Comparison of ENCODE assay signal across 11 mouse cellular contexts in the genomic region with DNA sequence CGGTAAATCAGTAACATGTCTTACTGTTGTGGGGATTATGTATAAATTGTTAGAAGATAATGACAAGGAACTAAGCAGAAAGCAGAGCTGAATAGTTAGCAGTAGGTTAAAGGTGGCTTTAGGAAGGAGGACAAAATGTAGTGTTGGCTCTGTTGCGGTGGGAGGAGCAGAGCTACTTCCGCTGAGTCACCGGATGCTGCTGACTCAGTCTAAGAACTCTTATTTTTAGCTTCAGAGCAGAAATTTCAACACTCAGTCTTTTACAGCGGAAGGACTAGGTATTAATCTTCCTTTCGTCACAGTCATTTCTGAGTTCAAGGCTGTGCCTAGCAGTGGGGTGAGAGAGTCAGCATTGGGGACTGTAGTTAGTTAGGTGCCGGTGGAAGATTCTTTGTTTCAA.
DNase-seq lines count a peak whose midpoint lies in the region; ATAC-seq and TF ChIP-seq lines count a peak whose summit lies in the region.
"Had no signal": no experiment of that assay in that cellular context is flagged by ENCODE, and none has a peak within 500 bp of the region (broad histone marks: within the 10 kb centered on the region; RNA-seq: fewer than 3 reads in every experiment).

No protein-coding gene starts in this region.

- peak overlapping the region; percentile 88 for H3K27ac ChIP-seq in liver, embryonic 12.5 days
- 0 out of 2 replicates have a peak overlapping the region, but pooled peaks have one; percentile 29 for H3K27ac ChIP-seq in stomach, embryonic 16.5 days (ENCODE audit: low read length)
- no peak overlapping the region for H3K27ac ChIP-seq in left cerebral cortex, adult 2 months
- H3K27ac ChIP-seq: limb, embryonic 15.5 days had no signal

- H3K4me3 ChIP-seq in liver, embryonic 12.5 days = no peak overlapping the region
- H3K4me3 ChIP-seq in stomach, embryonic 16.5 days (replicated peaks; ENCODE audit: low read length) = no peak overlapping the region
- no peak overlapping the region for H3K4me3 ChIP-seq in left cerebral cortex, adult 2 months
- H3K4me3 ChIP-seq: limb, embryonic 15.5 days had no signal

- H3K36me3 ChIP-seq in liver, embryonic 12.5 days = no peaks in the 10 kb centered on the region
- no peaks in the 10 kb centered on the region for H3K36me3 ChIP-seq in stomach, embryonic 16.5 days (ENCODE audit: control insufficient read depth, insufficient read depth, low read length)
- H3K36me3 ChIP-seq: limb, embryonic 15.5 days had no signal

- H3K27me3 ChIP-seq in liver, embryonic 12.5 days (replicated peaks) = no peaks in the 10 kb centered on the region
- H3K27me3 ChIP-seq in stomach, embryonic 16.5 days (ENCODE audit: control insufficient read depth, insufficient read depth, low read length) = no peaks in the 10 kb centered on the region
- H3K27me3 ChIP-seq: limb, embryonic 15.5 days had no signal

- intact Hi-C loops in left cerebral cortex, adult 2 months (cut with DNase I) = no loop called here

- peak; percentile 94 for ATAC-seq in liver, embryonic 12.5 days
- peak; percentile 83; the same call in 1 of the 2 replicates for ATAC-seq in stomach, embryonic 16.5 days (ENCODE audit: insufficient read depth, low FRiP score)
- ATAC-seq: forebrain, embryonic 16.5 days; Patski had no signal

- peak overlapping the region; percentile 43 for H3K4me2 ChIP-seq in liver, embryonic 12.5 days
- peak overlapping the region; percentile 6; the same call in 1 of the 2 replicates for H3K4me2 ChIP-seq in stomach, embryonic 16.5 days (ENCODE audit: low read depth, low read length)
- H3K4me2 ChIP-seq: limb, embryonic 15.5 days had no signal

- TF ChIP-seq CTCF in left cerebral cortex, adult 2 months (IDR thresholded peaks at IDR 0.05) = no peak

- peak overlapping the region; percentile 47; the same call in 1 of the 2 replicates for H3K9ac ChIP-seq in liver, embryonic 12.5 days
- H3K9ac ChIP-seq in stomach, embryonic 16.5 days (ENCODE audit: low read length) = no peak overlapping the region
- H3K9ac ChIP-seq: limb, embryonic 15.5 days had no signal

- peaks cover 10% of the 10 kb centered on the region for H3K4me1 ChIP-seq in liver, embryonic 12.5 days
- H3K4me1 ChIP-seq in stomach, embryonic 16.5 days (ENCODE audit: control insufficient read depth, insufficient read depth, low read length) = peaks cover 4% of the 10 kb centered on the region; the same call in 1 of the 2 replicates
- H3K4me1 ChIP-seq: limb, embryonic 15.5 days had no signal

- no peaks in the 10 kb centered on the region for H3K9me3 ChIP-seq in liver, embryonic 12.5 days (replicated peaks)
- H3K9me3 ChIP-seq in stomach, embryonic 16.5 days (replicated peaks; ENCODE audit: control insufficient read depth, low read length) = no peaks in the 10 kb centered on the region
- H3K9me3 ChIP-seq: limb, embryonic 15.5 days had no signal

- WGBS in liver, embryonic 12.5 days (ENCODE audit: insufficient replicate concordance) = 45% methylated on average over 7 of the region's 7 CpGs
- 53% methylated on average over 7 of the region's 7 CpGs for WGBS in stomach, embryonic 16.5 days

- DNase-seq in kidney, adult 9 months = peak; percentile 33
- no peak for DNase-seq in kidney, adult 11 months
- DNase-seq in c-Kit-positive CD71-positive TER-119-positive erythroid progenitor cells, embryonic 14.5 days (ENCODE audit: low spot score) = peak; percentile 68
- no peak for DNase-seq in right cerebral cortex, postnatal 36 days (ENCODE audit: low spot score in 2 of 2)
- DNase-seq in cerebellum, postnatal 4 days (ENCODE audit: low spot score in 2 of 2) = no peak
- no peak for DNase-seq in left cerebral cortex, adult 2 months (ENCODE audit: extremely low spot score in 1 of 2, low spot score in 2 of 2)

Comparison
In these comparisons a context has a peak if more than half of its experiments do, and no peak if none do; other contexts are left out.
1. DNase-seq: peak in kidney, adult 9 months (single experiment) and c-Kit-positive CD71-positive TER-119-positive erythroid progenitor cells, embryonic 14.5 days (single experiment); none in kidney, adult 11 months (single experiment), right cerebral cortex, postnatal 36 days (0 of 2), cerebellum, postnatal 4 days (0 of 2) and left cerebral cortex, adult 2 months (0 of 2).